Mouse (Mus musculus) macrophage (primary cell): ENCODE data around the gene Gm12185. TPM values are rescaled to one million over a fixed set of nuclear protein-coding genes. Genes with fewer than 3 reads are reported as not detected.

Experiments
- polyA plus RNA-seq: library from polyadenylated mRNA; stranded (reverse); fragments of 250-400 nt; gene quantifications from 3 replicates; pipeline ENCODE4 v1.2.4, GENCODE M21; 2018; ENCODE audit warnings: inconsistent platforms

The Gm12185 gene
- polyA plus RNA-seq, 1 experiment from 2014 or later: 0.77 TPM

Other genes starting within 250 kb of the Gm12185 start
- gene Rack1, start 191.9 kb downstream of the Gm12185 start, polyA plus RNA-seq: 321 to 741 TPM (median 672 TPM) in 3 replicates
- 40.1 to 48.8 TPM (median 47.2 TPM) in 3 replicates for gene Trim41, start 174.9 kb downstream of the Gm12185 start, polyA plus RNA-seq
- 1.1 to 1.4 TPM (median 1.2 TPM) in 3 replicates for gene Trim7, start 166.1 kb downstream of the Gm12185 start, polyA plus RNA-seq
- gene Gm12184, start 165.6 kb downstream of the Gm12185 start, polyA plus RNA-seq: 0.75 to 2.7 TPM (median 1.7 TPM) in 3 replicates
- 118 to 323 TPM (median 130 TPM) in 3 replicates for gene Irgm1, start 120.5 kb downstream of the Gm12185 start, polyA plus RNA-seq
- 43.5 to 99.6 TPM (median 62.6 TPM) in 3 replicates for gene Gm5431, start 90.0 kb downstream of the Gm12185 start, polyA plus RNA-seq
- 12.3 to 45.7 TPM (median 19.2 TPM) in 3 replicates for gene Psme2b, start 46.0 kb downstream of the Gm12185 start, polyA plus RNA-seq
- 1.7 to 2.7 TPM (median 2.5 TPM) in 3 replicates for gene Olfr56, start 13.3 kb downstream of the Gm12185 start, polyA plus RNA-seq
- gene 9930111J21Rik1, start 12.8 kb downstream of the Gm12185 start, polyA plus RNA-seq: 13.0 to 45.0 TPM (median 18.5 TPM) in 3 replicates
- 0.63 to 6.2 TPM (median 1.7 TPM) in 3 replicates for gene Tgtp1, start 1.9 kb upstream of the Gm12185 start, polyA plus RNA-seq
- gene 9930111J21Rik2, start 59.0 kb upstream of the Gm12185 start, polyA plus RNA-seq: 39.3 to 117 TPM (median 92.6 TPM) in 3 replicates
- gene Tgtp2, start 72.0 kb upstream of the Gm12185 start, polyA plus RNA-seq: 27.3 to 134 TPM (median 32.0 TPM) in 3 replicates
- gene Ifi47, start 84.4 kb upstream of the Gm12185 start, polyA plus RNA-seq: 34.8 to 249 TPM (median 64.0 TPM) in 3 replicates
- gene Olfr1396, start 122.6 kb upstream of the Gm12185 start, polyA plus RNA-seq: not detected in 3 replicates
- not detected in 3 replicates for gene Olfr1395, start 150.0 kb upstream of the Gm12185 start, polyA plus RNA-seq
- not detected in 3 replicates for gene Olfr1394, start 162.2 kb upstream of the Gm12185 start, polyA plus RNA-seq
- gene Btnl9, start 194.9 kb upstream of the Gm12185 start, polyA plus RNA-seq: 0.06 TPM in 1 of 3 replicates, not detected in the others
- 20.8 to 33.5 TPM (median 22.4 TPM) in 3 replicates for gene Zfp62, start 211.1 kb upstream of the Gm12185 start, polyA plus RNA-seq